Mouse (Mus musculus): Measurements from ENCODE around the gene Nudt4.

Nudt4 gene

GRCm38 (mm10) chr10:95539260-95539659 is 24.7 kb downstream of the Nudt4 start:
- DNase-seq (ENCODE audit: low read depth, low spot score): no peak

DNA sequence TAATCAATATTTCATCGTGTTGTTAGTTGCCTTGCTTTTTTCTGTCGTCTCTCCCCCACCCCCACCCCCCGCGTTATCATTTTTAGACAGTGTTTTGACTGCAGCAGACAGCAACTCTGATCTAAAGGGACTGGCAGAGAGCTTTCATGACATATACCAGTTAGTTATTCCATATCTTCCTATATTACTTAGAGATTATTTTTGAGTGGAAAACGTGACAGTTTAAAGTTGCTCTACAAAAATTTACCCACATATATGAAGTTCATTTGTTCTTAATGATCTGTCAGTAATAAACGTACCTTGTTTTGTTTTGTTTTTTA is 27.8 kb downstream of the Nudt4 start:
- DNase-seq (ENCODE audit: low read depth, low spot score): no peak

- no peak for DNase-seq (ENCODE audit: low read depth, low spot score)
Measured at GRCm38 (mm10) chr10:95535399-95536221, 28.3 kb downstream of the Nudt4 start.

- no peak for DNase-seq (ENCODE audit: low read depth, low spot score)
Measured at GRCm38 (mm10) chr10:95533382-95533781, 30.6 kb downstream of the Nudt4 start.

DNA sequence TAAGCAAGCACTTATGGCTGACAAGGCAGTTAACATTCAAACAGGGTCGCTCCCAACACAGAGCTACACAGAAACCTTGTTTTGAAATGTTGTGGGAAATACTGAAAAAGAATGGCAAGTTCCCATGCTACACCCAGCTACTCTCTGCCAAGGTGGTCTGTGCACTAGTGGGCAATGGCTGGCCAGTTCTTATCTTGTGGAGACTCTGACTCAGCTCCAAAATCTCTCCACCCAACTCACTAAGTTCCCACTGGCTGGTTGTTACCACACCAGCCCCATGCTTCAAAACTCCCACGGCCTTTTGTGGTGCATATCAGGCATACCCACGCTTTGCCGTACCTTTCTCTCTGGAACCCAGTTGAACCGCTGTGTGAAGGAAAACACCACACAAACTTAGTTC is 31.0 kb downstream of the Nudt4 start:
- no peak for DNase-seq (ENCODE audit: low read depth, low spot score)

DNA sequence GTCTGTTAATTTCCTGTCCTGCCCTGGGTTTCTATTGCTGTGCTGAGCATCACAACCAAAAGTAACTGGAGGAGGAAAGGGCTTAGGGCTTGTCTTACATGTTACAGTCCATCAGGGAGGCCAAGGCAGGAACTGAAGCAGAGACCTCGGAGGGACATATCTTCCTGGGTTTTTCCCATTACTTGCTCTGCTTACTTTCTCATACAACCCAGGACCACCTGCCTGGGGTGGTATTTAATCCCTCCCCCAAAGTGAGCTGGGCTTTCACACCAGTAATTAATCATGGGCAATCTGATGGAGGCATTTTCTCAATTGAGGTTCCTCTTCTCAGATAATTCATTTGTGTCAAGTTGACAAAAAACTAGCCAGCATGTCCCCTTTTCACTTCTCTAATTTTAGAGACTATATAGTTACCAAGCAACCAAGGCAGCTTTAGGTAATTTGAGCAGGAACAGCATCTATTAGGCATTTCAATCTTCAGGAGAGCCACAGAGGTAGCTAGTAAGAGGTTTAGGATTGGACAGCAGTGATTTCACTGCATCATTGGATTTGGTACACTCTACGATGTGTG is 33.3 kb downstream of the Nudt4 start:
- DNase-seq (ENCODE audit: low read depth, low spot score): no peak

DNA sequence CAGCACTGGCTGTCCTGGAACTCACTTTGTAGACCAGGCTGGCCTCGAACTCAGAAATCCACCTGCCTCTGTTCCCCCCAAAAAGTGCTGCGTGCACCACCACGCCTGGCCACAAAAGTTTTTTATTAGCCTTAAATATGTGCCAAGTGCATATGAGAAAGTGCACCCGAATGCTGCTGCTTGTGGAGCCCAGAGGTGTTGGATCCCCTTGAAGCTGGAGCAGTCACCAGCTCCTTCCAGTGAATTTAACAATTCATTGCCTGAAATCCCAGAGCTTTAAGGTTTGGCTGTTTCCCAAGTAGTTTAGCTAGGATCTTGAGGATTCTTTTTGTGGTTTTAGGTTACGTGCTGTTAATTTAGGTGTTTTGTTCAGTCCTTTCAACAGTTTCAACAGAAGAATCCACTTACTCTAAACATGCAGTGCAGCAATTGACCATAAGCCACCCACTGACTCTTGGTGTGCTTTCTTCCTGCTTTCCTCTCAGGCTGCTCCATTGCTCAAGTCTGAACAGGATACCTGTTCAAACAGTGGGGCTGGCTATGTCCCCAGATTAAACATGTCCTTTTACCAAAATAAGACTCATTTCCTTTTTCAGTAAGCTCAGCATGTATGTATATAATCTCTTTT is 37.3 kb downstream of the Nudt4 start:
- no peak for DNase-seq (ENCODE audit: low read depth, low spot score)

DNA sequence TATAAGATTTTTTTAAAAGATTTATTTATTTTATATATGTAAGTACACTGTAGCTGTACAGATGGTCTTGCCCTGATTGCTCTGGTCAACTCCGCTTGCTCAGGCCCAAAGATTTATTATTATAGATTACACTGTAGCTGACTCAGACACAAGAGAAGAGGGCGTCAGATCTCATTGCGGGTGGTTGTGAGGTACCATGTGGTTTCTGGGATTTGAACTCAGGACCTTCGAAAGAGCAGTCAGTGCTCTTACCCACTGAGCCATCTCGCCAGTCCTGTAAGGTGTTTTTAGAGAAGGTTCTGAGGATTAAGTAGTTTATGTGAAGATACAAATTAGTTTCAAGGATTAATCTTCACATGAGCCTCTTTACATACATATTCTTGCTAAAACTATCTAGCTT is 38.1 kb downstream of the Nudt4 start:
- DNase-seq (ENCODE audit: low read depth, low spot score): no peak

DNA sequence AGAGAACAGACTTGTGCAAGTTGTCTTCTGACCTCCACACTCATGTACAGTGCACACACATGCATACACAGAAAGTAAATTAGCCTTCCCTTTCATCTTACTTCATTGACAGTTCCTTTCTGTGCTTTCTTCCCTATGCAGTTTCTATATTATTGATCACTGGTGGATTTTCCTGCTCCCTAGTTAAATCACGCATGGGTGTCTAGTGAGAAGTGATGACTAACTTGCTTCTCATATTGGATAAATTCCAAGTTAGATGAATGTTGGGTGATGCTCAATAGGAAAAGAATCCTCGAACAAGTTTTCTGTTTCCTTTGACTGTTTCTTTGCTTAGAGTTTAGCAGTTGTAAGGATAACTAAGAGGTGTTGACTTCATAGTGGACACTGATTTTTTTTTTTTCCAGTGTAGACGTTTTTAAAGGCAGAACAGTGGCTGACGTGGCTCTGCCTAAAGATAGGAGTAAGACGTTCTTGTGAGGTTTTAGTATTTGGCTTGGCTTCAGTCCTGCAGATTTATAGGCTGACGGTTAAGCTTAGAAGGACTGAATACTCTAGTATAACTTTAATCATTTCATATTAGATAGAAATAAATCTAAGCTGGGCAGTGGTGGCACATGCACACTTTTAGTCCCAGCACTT is 38.8 kb downstream of the Nudt4 start:
- no peak for DNase-seq (ENCODE audit: low read depth, low spot score)

- DNase-seq (ENCODE audit: low read depth, low spot score): no peak
Measured at GRCm38 (mm10) chr10:95517656-95518055, 46.3 kb downstream of the Nudt4 start.

DNA sequence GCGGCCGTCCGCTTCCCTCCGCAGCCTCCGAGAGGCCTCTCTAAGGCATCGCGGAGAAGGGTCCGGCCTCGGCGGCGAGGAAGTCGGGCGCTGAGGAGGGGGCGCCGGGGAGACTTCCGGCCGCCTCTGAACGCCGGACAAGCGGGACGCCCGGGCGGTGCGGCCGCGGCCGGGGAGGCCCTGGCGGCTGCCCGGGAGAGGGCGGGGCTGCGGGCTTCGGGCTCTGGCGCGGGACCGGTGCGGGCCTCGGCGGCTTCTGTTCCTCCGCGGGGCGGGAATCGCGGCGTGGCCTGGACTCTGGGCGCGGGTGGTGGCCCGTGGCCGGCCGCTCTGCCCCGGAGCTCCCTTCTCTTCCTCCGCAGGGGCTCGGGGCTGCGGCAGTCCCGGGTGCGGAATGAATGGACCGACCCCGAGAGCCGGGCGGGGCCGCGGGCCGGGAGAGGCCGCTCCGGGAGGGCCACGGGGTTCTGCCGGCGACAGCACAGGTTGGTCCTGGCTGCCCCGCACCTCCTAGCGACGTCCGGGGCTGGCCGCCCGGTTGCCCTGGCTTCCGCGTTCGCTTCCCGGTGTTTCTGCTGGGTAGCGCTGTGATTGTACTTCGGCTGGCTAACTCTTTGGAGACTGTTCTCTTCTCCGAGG is 48.5 kb downstream of the Nudt4 start:
- DNase-seq (ENCODE audit: low read depth, low spot score): no peak

DNA sequence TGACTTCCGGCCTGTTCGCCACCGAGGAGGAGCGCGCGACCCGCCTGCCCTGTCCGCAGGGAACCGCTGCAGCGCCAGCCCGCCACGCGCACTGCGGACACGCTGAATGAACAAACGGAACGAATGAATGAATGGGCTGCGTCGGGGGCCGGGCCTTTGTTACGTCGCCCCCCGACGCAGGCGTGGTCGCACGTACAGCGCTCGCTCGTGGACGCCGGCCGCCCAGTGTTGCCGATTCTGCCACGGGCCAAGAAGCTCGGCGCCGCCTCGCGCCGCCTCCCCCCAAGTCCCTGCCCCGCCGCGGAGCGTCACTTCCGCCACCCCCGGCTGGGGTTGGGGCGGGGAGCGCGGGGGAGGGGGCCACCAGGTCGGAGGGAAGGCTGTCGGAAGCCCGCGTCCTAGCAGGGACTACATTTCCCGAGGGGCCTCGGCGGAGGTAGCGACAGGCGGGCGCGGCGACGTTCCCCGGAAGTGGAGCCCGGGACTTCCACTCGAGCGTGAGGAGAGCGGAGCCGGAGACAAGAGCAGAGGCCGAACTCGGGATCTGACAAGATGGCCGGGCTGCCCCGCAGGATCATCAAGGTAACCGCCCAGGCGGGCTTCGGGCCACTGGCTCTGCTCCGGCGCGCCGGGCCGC is 49.2 kb downstream of the Nudt4 start, which contains the start of gene Ube2n:
Gene Ube2n, plus strand, starts transcription at position 490 of the 637 bp plus-strand sequence.
- peak; percentile 96 for DNase-seq (ENCODE audit: low read depth, low spot score)

DNA sequence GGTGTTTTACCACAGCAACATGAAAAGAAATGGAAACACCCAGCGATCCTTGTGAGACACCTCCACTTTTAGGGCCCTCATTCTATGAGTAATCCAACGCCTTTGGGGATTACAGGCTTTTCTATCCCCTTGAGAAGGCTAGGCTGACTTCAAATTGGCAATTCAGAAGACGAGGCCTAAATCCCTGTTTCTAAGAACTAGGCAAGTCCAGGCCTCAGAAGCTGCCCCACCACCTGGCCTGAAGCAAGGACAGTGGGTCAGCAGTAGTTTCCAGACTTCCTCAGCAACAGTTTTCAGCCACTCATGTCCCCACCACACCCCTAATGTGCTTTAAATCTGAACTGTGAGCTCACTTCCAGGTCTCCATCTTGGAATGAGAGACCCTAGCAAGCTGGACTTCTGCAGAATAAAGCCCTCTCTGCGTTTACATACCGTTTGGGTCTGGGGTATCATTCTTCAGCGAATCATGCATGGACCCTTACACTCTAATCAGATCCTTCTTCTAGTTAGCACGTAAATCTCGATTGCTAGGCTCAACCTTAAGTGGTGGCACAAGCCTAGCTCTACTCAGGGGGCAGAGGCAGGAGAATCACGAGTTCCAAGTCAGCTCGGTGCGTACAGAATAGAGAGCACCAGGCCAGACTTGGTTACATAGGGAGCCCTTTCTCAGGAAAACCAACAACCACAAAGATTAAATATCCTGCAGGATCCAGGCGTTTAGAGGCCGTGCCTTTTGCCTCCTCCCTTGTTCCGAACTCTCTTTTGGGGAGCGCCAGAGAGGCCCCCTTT is 50.0 kb downstream of the Nudt4 start:
- peak; percentile 30 for DNase-seq (ENCODE audit: low read depth, low spot score)

- DNase-seq (ENCODE audit: low read depth, low spot score): no peak
Measured at GRCm38 (mm10) chr10:95512635-95513034, 51.3 kb downstream of the Nudt4 start.

DNA sequence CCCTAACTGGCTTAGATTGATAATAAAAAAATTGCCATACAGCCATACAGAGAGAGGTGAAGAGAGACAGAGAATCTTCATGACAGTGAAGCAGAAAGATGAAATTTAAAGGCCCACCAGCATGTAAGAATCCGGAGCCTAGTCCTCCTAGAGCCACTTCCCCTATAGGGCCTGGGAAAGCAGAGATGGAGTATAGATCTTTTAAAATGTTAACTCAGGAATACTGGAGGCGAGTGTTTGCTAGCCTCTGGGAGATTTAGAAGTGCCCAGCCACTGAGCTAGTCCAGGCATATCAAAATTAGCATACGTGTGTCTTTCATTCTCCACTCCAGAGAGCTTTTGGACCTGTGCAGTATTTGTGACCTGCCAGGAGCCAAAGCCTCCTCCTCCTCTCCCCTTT is 54.7 kb downstream of the Nudt4 start:
- DNase-seq (ENCODE audit: low read depth, low spot score): no peak

DNA sequence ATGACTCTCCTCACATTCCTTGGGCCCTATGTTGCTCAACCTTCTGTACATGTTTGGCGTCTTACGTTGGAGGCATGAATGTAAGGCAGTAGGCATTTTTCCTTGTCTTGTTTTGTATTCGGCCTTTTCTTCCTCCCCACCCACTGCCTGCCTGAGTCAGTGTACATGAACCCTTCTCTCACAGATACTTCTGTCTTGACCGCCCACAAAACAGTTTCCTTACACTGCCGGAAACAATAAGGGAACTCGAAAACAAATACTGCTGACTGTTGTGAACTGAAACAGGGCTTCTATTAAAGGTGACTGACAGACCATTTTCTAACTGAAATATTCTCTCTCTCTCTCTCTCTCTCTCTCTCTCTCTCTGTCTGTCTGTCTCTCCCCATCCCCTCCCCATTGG is 55.2 kb downstream of the Nudt4 start:
- no peak for DNase-seq (ENCODE audit: low read depth, low spot score)

- no peak for DNase-seq (ENCODE audit: low read depth, low spot score)
Measured at GRCm38 (mm10) chr10:95508126-95508525, 55.8 kb downstream of the Nudt4 start.

DNA sequence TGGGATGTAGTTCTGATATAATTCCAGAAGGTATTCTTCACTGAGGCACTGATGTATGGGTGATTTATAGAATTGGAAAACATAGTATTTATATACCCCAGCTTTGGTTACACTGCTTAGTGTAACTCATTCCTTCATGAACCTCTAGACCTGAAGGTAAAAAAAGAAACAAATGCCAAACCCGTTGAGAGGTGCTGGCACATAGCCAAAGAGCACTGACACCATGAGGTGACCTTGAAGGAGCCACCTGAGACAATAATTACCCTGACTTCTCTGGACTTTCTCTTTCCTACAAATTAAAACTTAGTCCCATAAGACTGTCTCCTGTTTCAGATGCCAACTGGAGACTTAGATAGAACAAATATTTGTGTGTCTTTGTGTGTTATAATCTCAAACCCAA is 59.6 kb downstream of the Nudt4 start:
- DNase-seq (ENCODE audit: low read depth, low spot score): no peak

DNA sequence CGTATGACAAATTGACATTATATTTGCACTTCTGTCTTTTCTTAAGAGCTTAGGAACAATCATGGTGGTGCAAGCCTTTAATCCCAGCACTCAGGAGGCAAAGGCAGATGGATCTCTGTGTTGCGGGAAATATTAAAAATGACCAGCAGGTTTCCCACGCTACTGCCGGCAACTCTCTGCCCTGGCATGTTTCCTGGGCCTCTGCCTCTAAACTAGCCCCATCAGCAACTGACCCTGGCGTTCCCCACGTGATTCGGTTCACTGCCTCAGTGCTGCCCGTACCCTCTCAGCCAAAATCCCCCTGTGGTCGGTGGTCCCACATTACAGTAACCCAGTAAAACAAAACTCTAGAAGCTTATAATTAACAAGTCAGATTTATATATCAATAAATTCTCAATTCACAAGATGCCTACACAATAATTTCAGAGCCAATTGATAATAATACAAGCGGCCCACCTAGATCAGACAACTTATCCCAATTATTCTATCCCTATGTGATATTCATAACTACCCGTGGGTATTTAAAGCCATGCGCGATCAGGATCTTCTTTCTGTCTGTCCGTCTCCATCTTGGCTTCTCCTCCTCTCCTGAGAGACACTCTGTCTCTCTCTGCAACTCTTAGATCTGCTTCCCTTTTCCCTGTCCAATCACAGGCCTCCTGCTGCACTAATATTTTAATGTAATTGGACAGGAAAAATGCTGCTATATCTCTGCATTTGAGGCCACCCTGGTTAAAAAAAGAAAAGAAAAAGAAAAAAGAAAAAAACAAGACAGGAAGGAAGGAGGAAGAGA is 60.3 kb downstream of the Nudt4 start:
- DNase-seq (ENCODE audit: low read depth, low spot score): no peak

Measured in brain, embryonic 18.5 days (tissue).